Comparison of ENCODE assay signal across 15 mouse cellular contexts in genomic region chr17:34861704-34862415, GRCm38 (mm10). TPM values are rescaled to one million over a fixed set of nuclear protein-coding genes. Genes with fewer than 3 reads are reported as not detected.
DNase-seq lines count a peak whose midpoint lies in the region; ATAC-seq and TF ChIP-seq lines count a peak whose summit lies in the region.
"Had no signal": no experiment of that assay in that cellular context is flagged by ENCODE, and none has a peak within 500 bp of the region (broad histone marks: within the 10 kb centered on the region; RNA-seq: fewer than 3 reads in every experiment).

No protein-coding gene starts in this region.

- H3K4me1 ChIP-seq in embryonic facial prominence, embryonic 13.5 days, result no peaks in the 10 kb centered on the region
- H3K4me1 ChIP-seq in heart, embryonic 12.5 days (replicated peaks), result no peaks in the 10 kb centered on the region

- H3K9ac ChIP-seq in embryonic facial prominence, embryonic 13.5 days, result peak overlapping the region; percentile 21; the same call in 1 of the 2 replicates
- no peak overlapping the region for H3K9ac ChIP-seq in heart, embryonic 12.5 days

- DNase-seq in gastrocnemius, adult 2 months, result peak; percentile 58
- no peak for DNase-seq in gastrocnemius, postnatal 14 days
- peak; percentile 73 for DNase-seq in kidney, postnatal 14 days
- DNase-seq in lung, postnatal 14 days, result peak; percentile 38
- DNase-seq in cerebellum, adult 11-12 months, result no peak
- no peak for DNase-seq in embryo, embryonic 9.5 days (ENCODE audit: extremely low spot score)
- DNase-seq: cerebellum, adult 8-10 months; heart, postnatal 10 days; thymus, postnatal 4 days had no signal

- no peak for ATAC-seq in embryonic facial prominence, embryonic 13.5 days (ENCODE audit: insufficient number of reproducible peaks, insufficient read depth, low FRiP score, low TSS enrichment, low read depth)
- no peak for ATAC-seq in heart, embryonic 12.5 days (ENCODE audit: insufficient number of reproducible peaks, low FRiP score)
- ATAC-seq: midbrain, embryonic 16.5 days had no signal

- no peak for TF ChIP-seq CTCF in gastrocnemius, adult 2 months (IDR thresholded peaks at IDR 0.05)

- H3K4me3 ChIP-seq in gastrocnemius, adult 2 months, result peak overlapping the region; percentile 19; the same call in 1 of the 2 replicates
- no peak overlapping the region for H3K4me3 ChIP-seq in embryonic facial prominence, embryonic 13.5 days
- no peak overlapping the region for H3K4me3 ChIP-seq in heart, embryonic 12.5 days

- H3K9me3 ChIP-seq in embryonic facial prominence, embryonic 13.5 days, result no peaks in the 10 kb centered on the region
- H3K9me3 ChIP-seq in heart, embryonic 12.5 days (replicated peaks), result no peaks in the 10 kb centered on the region

- 0 out of 2 replicates have a peak, but pooled peaks cover 5% of the 10 kb centered on the region for H3K27me3 ChIP-seq in embryonic facial prominence, embryonic 13.5 days
- peaks cover 21% of the 10 kb centered on the region; the same call in 1 of the 2 replicates for H3K27me3 ChIP-seq in heart, embryonic 12.5 days (replicated peaks)

- WGBS in embryonic facial prominence, embryonic 13.5 days, result 72% methylated on average over 13 of the region's 13 CpGs
- WGBS in heart, embryonic 12.5 days, result 65% methylated on average over 13 of the region's 13 CpGs

- peaks cover 12% of the 10 kb centered on the region for H3K36me3 ChIP-seq in embryonic facial prominence, embryonic 13.5 days
- H3K36me3 ChIP-seq in heart, embryonic 12.5 days, result peaks cover 9% of the 10 kb centered on the region; the same call in 1 of the 2 replicates

- intact Hi-C loops in gastrocnemius, adult 2 months (cut with DNase I), result no loop called here
- intact Hi-C loops in gastrocnemius, postnatal 14 days (cut with DNase I; ENCODE audit: low total_unique reads), result no loop called here

- 0 out of 2 replicates have a peak overlapping the region, but pooled peaks have one; percentile 13 for H3K27ac ChIP-seq in gastrocnemius, adult 2 months
- no peak overlapping the region for H3K27ac ChIP-seq in embryonic facial prominence, embryonic 13.5 days
- no peak overlapping the region for H3K27ac ChIP-seq in heart, embryonic 12.5 days (ENCODE audit: poor library complexity, severe bottlenecking)

- no peak overlapping the region for H3K4me2 ChIP-seq in embryonic facial prominence, embryonic 13.5 days
- no peak overlapping the region for H3K4me2 ChIP-seq in heart, embryonic 12.5 days

RNA-seq across cellular contexts. Expression of gene Cfb, which starts 0.5 kb away (rescaled TPM):
- total RNA-seq in gastrocnemius, adult 2 months (2021), result 1 to 10 TPM; 1.9 to 2.0 TPM
- 1 to 10 TPM in 1 of 2 experiments, under 1 TPM in 1; 0.75 to 1.9 TPM for total RNA-seq in gastrocnemius, postnatal 14 days (2021)
- 1.6 and 5.7 TPM in 2 replicates for polyA plus RNA-seq in embryonic facial prominence, embryonic 13.5 days (2015; fragmentation: Nextera tagmentation; extraction: Ambion mirVana)
- 1.1 and 2.2 TPM in 2 replicates for polyA plus RNA-seq in heart, embryonic 12.5 days (2016; fragmentation: Nextera tagmentation; extraction: Ambion mirVana)

RNA-seq across cellular contexts. Expression of gene Nelfe, which starts 11.7 kb away (rescaled TPM):
- total RNA-seq in gastrocnemius, adult 2 months (2021), result 10 to 100 TPM in 1 of 2 experiments, 1 to 10 TPM in 1; 9.4 to 10.8 TPM
- 10 to 100 TPM in 1 of 2 experiments, 1 to 10 TPM in 1; 9.7 to 13.4 TPM for total RNA-seq in gastrocnemius, postnatal 14 days (2021)
- 119 and 126 TPM in 2 replicates for polyA plus RNA-seq in embryonic facial prominence, embryonic 13.5 days (2015; fragmentation: Nextera tagmentation; extraction: Ambion mirVana)
- 73.7 and 81.3 TPM in 2 replicates for polyA plus RNA-seq in heart, embryonic 12.5 days (2016; fragmentation: Nextera tagmentation; extraction: Ambion mirVana)

RNA-seq across cellular contexts. Expression of gene Skiv2l, which starts 11.8 kb away (rescaled TPM):
- 10 to 100 TPM; 19.0 to 24.6 TPM for total RNA-seq in gastrocnemius, adult 2 months (2021)
- 10 to 100 TPM; 17.4 to 17.8 TPM for total RNA-seq in gastrocnemius, postnatal 14 days (2021)
- 52.2 and 55.6 TPM in 2 replicates for polyA plus RNA-seq in embryonic facial prominence, embryonic 13.5 days (2015; fragmentation: Nextera tagmentation; extraction: Ambion mirVana)
- polyA plus RNA-seq in heart, embryonic 12.5 days (2016; fragmentation: Nextera tagmentation; extraction: Ambion mirVana), result 35.3 and 39.5 TPM in 2 replicates

RNA-seq across cellular contexts. Expression of gene Zbtb12, which starts 17.4 kb away (rescaled TPM):
- total RNA-seq in gastrocnemius, adult 2 months (2021), result 1 to 10 TPM; 5.2 to 8.3 TPM
- total RNA-seq in gastrocnemius, postnatal 14 days (2021), result 1 to 10 TPM; 3.4 to 5.1 TPM
- polyA plus RNA-seq in embryonic facial prominence, embryonic 13.5 days (2015; fragmentation: Nextera tagmentation; extraction: Ambion mirVana), result 5.5 and 7.1 TPM in 2 replicates
- 2.6 and 2.8 TPM in 2 replicates for polyA plus RNA-seq in heart, embryonic 12.5 days (2016; fragmentation: Nextera tagmentation; extraction: Ambion mirVana)

RNA-seq across cellular contexts. Expression of gene Gm20547, which starts 20.0 kb away (rescaled TPM):
- not detected for total RNA-seq in gastrocnemius, adult 2 months (2021)
- total RNA-seq in gastrocnemius, postnatal 14 days (2021), result not detected
- polyA plus RNA-seq in embryonic facial prominence, embryonic 13.5 days (2015; fragmentation: Nextera tagmentation; extraction: Ambion mirVana), result not detected in 2 replicates
- polyA plus RNA-seq in heart, embryonic 12.5 days (2016; fragmentation: Nextera tagmentation; extraction: Ambion mirVana), result not detected in 2 replicates
- total RNA-seq: adrenal gland, postnatal 36 days; heart, postnatal 10 days had no signal
- polyA plus RNA-seq: C2C12; limb, embryonic 14.5 days; midbrain, embryonic 16.5 days had no signal

Comparison
In these comparisons a context has a peak if more than half of its experiments do, and no peak if none do; other contexts are left out.
1. DNase-seq: peak in gastrocnemius, adult 2 months (single experiment), kidney, postnatal 14 days (single experiment) and lung, postnatal 14 days (single experiment); none in gastrocnemius, postnatal 14 days (single experiment), cerebellum, adult 11-12 months (single experiment) and embryo, embryonic 9.5 days (single experiment).